Mouse (Mus musculus) layer of hippocampus, adult 2 months (tissue): ENCODE results near the gene Gclc. TPM values are rescaled to one million over a fixed set of nuclear protein-coding genes. Genes with fewer than 3 reads are reported as not detected.
A peak's percentile ranks its signal among the peaks of the same experiment; 100 is the strongest.

Source experiments
- DNase-seq, 2 experiments: peaks; one replicate each; pipeline ENCODE4 v3.0.0; 2022; ENCODE audit warnings: low spot score in 2 of 2
- H3K27ac ChIP-seq: fragments of 200-600 bp; 2 replicates; pipeline ENCODE4 v1.8.1; 2022
- H3K4me3 ChIP-seq: fragments of 200-600 bp; 2 replicates; pipeline ENCODE4 v1.8.1; 2022; ENCODE audit warnings: mild to moderate bottlenecking
- CTCF ChIP-seq: fragments of 200-600 bp; conservative IDR thresholded peaks from 2 replicates; pipeline ENCODE4 v1.8.1; 2022; ENCODE audit warnings: antibody characterized with exemption, mild to moderate bottlenecking, moderate library complexity
- total RNA-seq, 2 experiments: library from RNA; stranded (reverse); gene quantifications; 2 replicates each; pipeline ENCODE4 v1.2.3; 2021

The Gclc gene
- total RNA-seq, 2 experiments from 2014 or later: 45.3 to 46.2 TPM

DNA sequence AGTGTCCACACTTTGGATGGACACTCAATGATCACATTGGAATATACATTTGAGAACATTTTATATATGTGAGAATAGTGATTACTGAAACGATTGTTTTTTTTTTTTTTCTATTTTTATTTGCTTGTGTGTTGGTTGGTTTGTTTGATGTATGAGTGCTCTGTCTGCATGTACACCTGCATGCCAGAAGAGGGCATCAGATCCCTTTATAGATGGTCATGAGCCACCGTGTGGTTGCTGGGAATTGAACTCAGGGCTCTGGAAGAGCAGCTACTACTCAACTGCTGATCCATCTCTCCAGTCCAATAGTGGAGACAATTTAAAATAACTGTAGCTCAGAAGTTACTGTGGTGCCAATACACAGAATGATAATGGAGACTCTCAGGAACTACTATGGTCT, 65.0 kb downstream of the Gclc start:
- DNase-seq: no peak
- Histone ChIP-seq H3K4me3 (no peak overlapping the region), H3K27ac (no peak overlapping the region)
- peak; percentile 62 for TF ChIP-seq CTCF

DNA sequence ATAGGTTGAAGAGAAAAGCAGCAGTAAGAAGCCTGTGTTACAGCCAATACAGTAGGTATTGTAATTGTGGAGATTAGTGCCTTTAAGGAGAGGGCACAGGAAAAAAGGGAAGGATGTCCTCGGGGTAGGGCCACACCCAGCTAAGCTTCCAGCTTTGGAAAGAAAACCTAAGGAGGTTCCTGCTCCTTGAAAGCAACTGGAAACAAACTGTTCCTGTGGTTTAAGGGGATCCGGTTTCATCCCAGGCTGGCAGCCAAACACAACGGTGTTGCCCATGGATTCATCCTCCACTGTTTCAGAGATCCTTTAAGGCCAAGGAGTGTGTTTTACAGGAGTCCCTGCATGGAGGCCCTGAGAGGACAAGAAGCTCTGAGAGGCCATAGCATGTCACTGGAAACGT, 66.5 kb downstream of the Gclc start:
- no peak overlapping the region for H3K4me3 ChIP-seq
- no peak for TF ChIP-seq CTCF
- no peak overlapping the region for H3K27ac ChIP-seq
- no peak for DNase-seq

DNA sequence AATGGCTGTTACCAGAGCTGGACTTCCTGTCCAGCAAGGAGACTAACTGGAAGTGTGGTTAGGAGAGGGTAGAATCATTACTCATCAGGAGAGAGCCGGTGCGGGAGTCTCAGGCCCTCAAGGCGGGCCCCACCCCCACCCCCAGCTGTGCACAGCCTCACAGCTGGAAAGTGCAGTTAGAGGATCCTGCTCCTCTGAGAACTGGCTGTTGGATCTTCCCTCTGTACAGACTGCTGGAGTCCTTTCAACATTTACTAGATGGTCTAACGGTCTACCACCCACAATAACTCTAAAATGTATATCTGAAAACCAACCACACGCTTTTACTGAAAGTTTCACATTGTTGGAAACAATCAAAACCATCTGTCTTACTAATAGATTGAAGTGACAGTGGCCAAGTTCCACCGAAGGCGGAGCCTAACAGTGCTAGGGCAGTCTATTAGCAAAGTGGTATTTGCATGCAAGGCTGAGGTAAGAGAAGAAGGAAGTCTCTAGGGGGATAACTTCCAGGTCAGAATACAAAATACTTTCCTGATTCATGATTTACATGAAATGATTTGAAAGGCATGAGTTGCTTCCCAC, 71.1 kb downstream of the Gclc start:
- TF ChIP-seq CTCF: no peak
- no peak for DNase-seq
- Histone ChIP-seq H3K27ac (peak overlapping the region; percentile 77), H3K4me3 (no peak overlapping the region)

DNA sequence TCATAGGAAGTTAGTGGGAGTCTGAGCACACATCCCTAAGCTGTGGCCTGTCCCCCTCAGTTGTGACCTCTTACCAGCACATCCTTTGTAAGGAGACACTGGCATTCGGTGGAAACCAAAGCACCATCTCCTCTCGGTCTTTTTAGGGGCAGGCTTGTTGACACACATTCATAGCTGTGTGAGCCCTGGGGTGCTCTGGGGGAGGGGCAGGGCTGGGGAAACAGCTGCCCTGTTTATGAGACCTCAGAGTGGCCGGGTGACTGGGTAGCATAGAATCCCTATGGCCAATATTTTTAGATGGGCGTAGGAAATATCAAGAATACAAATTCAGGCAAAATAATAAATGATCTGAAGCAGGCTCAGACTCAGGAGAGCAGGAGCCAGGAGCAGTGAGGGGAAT, 71.9 kb downstream of the Gclc start:
- Histone ChIP-seq H3K4me3 (no peak overlapping the region), H3K27ac (peak overlapping the region; percentile 77)
- TF ChIP-seq CTCF: no peak
- no peak for DNase-seq

DNA sequence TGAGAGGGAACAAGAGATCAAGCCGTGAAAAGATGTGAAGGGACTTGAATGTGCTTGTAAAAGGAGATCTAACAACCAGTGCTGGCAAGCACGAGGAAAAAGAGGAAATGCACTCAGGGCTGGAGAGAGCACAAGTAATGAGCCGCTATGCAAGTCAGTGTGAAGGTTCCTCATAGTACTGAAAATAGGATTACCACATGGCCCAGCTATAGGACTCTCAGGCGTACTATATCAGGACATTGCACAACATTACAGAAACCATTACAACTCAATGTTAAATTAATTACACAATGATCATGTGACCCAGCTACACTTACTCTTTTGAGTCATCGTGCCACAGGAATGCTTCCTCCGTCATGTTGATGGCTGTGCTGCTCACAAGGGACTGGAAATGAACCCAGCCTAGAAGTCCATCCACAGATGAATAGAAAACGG, 74.2 kb downstream of the Gclc start:
- TF ChIP-seq CTCF: no peak
- H3K4me3 ChIP-seq: no peak overlapping the region
- H3K27ac ChIP-seq: no peak overlapping the region
- DNase-seq: no peak

DNA sequence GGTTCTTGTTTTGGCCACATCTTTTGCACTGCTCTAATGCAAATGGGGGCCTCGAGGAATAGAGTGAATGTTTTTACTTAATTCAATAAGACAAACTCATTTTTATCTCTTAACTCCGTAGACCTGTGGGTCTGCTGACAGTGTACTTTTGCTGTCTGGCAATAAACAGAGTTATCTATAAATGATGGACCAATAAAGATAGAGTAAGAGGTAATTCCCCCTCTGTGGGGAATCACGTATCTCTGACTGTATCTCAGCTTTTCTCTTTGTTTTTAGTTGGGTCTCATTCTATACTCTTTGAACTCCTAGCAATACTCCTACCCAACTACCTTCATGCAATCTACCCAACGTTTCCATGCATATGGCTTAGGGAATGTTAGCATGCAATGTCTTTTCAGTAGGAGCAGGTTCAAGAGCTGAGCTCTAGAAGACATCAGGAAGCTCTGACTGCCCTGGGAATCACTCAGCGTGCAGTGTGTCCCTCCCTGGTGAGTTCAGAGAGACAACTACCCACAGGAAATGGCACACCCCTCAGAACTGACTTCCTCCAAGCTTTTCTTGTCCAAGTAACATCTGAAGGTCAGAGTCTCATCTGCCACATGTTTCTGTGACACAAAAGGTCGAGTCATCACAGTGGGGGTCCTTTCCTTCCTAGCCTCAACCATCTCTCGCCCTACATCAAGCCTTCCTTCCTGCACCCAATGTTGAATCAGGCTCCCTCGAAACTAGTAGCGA, 80.1 kb downstream of the Gclc start:
- Histone ChIP-seq H3K4me3 (no peak overlapping the region), H3K27ac (no peak overlapping the region)
- no peak for DNase-seq
- TF ChIP-seq CTCF: no peak

DNA sequence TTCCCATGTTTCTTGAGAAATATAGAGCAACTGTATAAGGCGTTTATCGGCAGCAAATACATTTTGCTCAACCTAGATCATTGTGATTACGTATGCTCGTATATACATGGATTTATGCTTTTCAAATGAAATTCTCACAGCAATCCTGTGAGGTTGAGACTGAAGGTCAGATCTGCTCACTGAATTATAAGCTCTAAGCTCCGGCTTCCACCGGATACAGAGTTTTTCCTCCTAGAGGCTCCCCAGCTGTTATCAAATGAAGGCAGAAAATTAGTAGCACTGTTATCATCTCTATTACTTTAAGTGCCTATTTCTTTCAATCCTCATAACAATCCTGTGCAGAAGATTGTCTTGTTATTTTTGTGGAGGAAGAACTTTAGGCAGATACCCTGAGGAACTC, 80.8 kb downstream of the Gclc start:
- DNase-seq: no peak
- TF ChIP-seq CTCF: no peak
- H3K27ac ChIP-seq: 0 out of 2 replicates have a peak overlapping the region, but pooled peaks have one; percentile 1
- H3K4me3 ChIP-seq: no peak overlapping the region

DNA sequence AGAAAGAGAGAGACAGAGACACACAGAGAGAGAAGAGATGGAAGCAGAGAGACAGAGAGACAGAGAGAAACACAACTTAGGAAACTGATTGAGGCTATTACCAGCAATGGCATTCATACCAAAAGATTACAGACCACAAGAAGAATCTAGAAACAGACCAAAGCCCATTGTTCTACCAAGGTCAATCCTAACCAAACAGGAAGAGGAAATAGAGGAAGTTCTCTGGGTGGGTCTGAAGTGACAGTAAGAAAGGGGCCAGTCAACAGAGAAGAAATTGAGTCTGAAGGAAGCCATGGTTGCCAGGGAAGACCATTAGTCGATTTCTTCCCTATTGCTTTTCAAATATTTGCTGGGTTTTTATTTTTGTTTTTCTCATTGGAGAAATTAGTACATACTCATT, 81.4 kb downstream of the Gclc start:
- no peak for DNase-seq
- no peak for TF ChIP-seq CTCF
- Histone ChIP-seq H3K4me3 (no peak overlapping the region), H3K27ac (0 out of 2 replicates have a peak overlapping the region, but pooled peaks have one; percentile 1)

DNA sequence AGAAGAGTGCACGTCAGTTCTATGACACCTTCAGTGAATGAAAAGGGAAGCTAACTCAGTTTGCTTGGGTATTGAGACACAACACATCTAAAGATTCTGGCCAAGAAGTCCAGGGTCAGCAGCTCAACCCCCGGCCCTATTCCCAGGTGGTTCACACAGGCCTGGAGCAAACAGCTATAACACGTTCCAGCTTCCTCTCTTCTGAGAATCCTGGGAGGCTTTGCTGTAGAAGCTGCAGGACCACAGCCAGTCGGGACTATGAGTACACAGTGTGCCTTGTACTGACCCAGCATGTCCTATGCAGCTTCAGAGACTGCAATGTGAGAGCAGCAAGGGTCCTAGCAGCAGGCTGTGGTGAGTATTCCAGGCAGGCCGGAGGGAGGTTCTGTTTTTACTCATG, 84.3 kb downstream of the Gclc start:
- no peak for TF ChIP-seq CTCF
- H3K27ac ChIP-seq: 0 out of 2 replicates have a peak overlapping the region, but pooled peaks have one; percentile 65
- H3K4me3 ChIP-seq: no peak overlapping the region
- no peak for DNase-seq

Other genes starting within 250 kb of the Gclc start
- 1 to 10 TPM; 8.4 to 9.1 TPM for gene Lrrc1, start 209.7 kb upstream of the Gclc start, total RNA-seq
- under 1 TPM in 1 of 2 experiments, not detected in 1; 0.05 TPM for gene Klhl31, start 118.0 kb upstream of the Gclc start, total RNA-seq
- 10 to 100 TPM; 60.4 to 67.3 TPM for gene Elovl5, start 162.8 kb downstream of the Gclc start, total RNA-seq